ENCODE assay signal across 19 mouse cellular contexts in the genomic region with DNA sequence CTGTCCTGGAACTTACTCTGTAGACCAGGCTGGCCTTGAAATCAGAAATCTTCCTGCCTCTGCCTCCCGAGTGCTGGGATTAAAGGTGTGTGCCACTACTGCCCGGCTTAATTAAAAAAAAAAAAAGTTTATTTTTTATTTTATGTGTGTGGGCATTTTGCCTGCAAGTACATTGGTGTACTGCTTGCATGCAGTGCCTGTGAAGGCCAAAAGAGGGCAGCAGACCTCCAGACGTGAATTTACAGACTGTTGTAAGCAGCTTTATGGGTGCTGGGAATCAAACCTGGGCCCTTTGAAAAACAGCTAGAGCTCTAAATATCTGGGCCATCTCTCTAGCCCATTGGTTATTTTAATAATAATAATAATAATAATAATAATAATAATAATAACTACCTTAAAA. TPM values are rescaled to one million over a fixed set of nuclear protein-coding genes. Genes with fewer than 3 reads are reported as not detected.
DNase-seq lines count a peak whose midpoint lies in the region; ATAC-seq and TF ChIP-seq lines count a peak whose summit lies in the region.
"Had no signal": no experiment of that assay in that cellular context is flagged by ENCODE, and none has a peak within 500 bp of the region (broad histone marks: within the 10 kb centered on the region; RNA-seq: fewer than 3 reads in every experiment).

No protein-coding gene starts in this region.

- H3K27me3 ChIP-seq in liver, embryonic 14.5 days (ENCODE audit: control insufficient read depth, insufficient read depth, low read length), result no peaks in the 10 kb centered on the region
- H3K27me3 ChIP-seq in liver, embryonic 12.5 days (replicated peaks), result no peaks in the 10 kb centered on the region
- H3K27me3 ChIP-seq: hindbrain, embryonic 12.5 days; intestine, embryonic 15.5 days; limb, embryonic 13.5 days; lung, embryonic 15.5 days had no signal

- no peak for DNase-seq in gastrocnemius, adult 2 months
- DNase-seq in gastrocnemius, postnatal 36 days, result no peak
- DNase-seq in liver, embryonic 14.5 days (ENCODE audit: low read depth in 3 of 3, low spot score in 3 of 3), result no peak
- DNase-seq in ES-CJ7 (ENCODE audit: low read depth, low spot score), result peak; percentile 64
- DNase-seq in naive thymus-derived CD4-positive, alpha-beta T cell, adult 2 months (ENCODE audit: low read depth), result peak; percentile 24
- DNase-seq in frontal cortex, postnatal 10 days (ENCODE audit: low spot score in 2 of 2), result no peak
- no peak for DNase-seq in cerebellum, adult 11 months
- DNase-seq: adrenal gland, postnatal 10 days; cerebellum, adult 18-20 months; kidney, postnatal 25 days; midbrain, embryonic 14.5 days had no signal

- no peak for ATAC-seq in liver, embryonic 14.5 days (ENCODE audit: insufficient read depth)
- ATAC-seq in liver, embryonic 12.5 days, result no peak
- ATAC-seq: forebrain, embryonic 14.5 days; intestine, embryonic 15.5 days had no signal

- H3K4me1 ChIP-seq in liver, embryonic 14.5 days (replicated peaks; ENCODE audit: control insufficient read depth in 2 of 2, insufficient read depth in 2 of 2, low read length in 1 of 2), result peaks cover 2 to 6% of the 10 kb centered on the region in 2 experiments; a peak in 2 of 4 replicates
- H3K4me1 ChIP-seq in liver, embryonic 12.5 days, result peaks cover 16% of the 10 kb centered on the region; the same call in 1 of the 2 replicates

- no peak overlapping the region for H3K9ac ChIP-seq in liver, embryonic 14.5 days (replicated peaks)
- no peak overlapping the region for H3K9ac ChIP-seq in liver, embryonic 12.5 days
- H3K9ac ChIP-seq: hindbrain, embryonic 12.5 days; intestine, embryonic 15.5 days; limb, embryonic 13.5 days; lung, embryonic 15.5 days had no signal

- intact Hi-C loops in gastrocnemius, adult 2 months (cut with DNase I), result no loop called here
- intact Hi-C loops in gastrocnemius, postnatal 36 days (cut with DNase I), result no loop called here

- no peak overlapping the region for H3K27ac ChIP-seq in gastrocnemius, adult 2 months
- H3K27ac ChIP-seq in liver, embryonic 14.5 days, result no peak overlapping the region
- no peak overlapping the region for H3K27ac ChIP-seq in liver, embryonic 12.5 days
- H3K27ac ChIP-seq: hindbrain, embryonic 12.5 days; intestine, embryonic 15.5 days; limb, embryonic 13.5 days; lung, embryonic 15.5 days had no signal

- no peak for TF ChIP-seq EP300 in liver, embryonic 14.5 days (IDR thresholded peaks at IDR 0.05; ENCODE audit: low read depth)

- whole genome bisulfite sequencing in liver, embryonic 14.5 days (ENCODE audit: insufficient replicate concordance), result 75% methylated on average over 3 of the region's 3 CpGs
- 67% methylated on average over 3 of the region's 3 CpGs for WGBS in liver, embryonic 12.5 days (ENCODE audit: insufficient replicate concordance)

- no peak overlapping the region for H3K4me2 ChIP-seq in liver, embryonic 14.5 days (ENCODE audit: low read depth)
- H3K4me2 ChIP-seq in liver, embryonic 12.5 days, result no peak overlapping the region
- H3K4me2 ChIP-seq: hindbrain, embryonic 12.5 days; intestine, embryonic 15.5 days; limb, embryonic 13.5 days; lung, embryonic 15.5 days had no signal

- H3K4me3 ChIP-seq in gastrocnemius, adult 2 months, result no peak overlapping the region
- H3K4me3 ChIP-seq in liver, embryonic 14.5 days (ENCODE audit: insufficient read depth in 1 of 2, low read depth in 2 of 2, low read length in 2 of 2), result no peak overlapping the region
- H3K4me3 ChIP-seq in liver, embryonic 12.5 days, result no peak overlapping the region
- H3K4me3 ChIP-seq: erythroblast, embryonic 14.5 days; hindbrain, embryonic 12.5 days; intestine, embryonic 15.5 days; limb, embryonic 13.5 days; lung, embryonic 15.5 days; myocyte had no signal

- TF ChIP-seq CTCF in gastrocnemius, adult 2 months (IDR thresholded peaks at IDR 0.05), result peak; percentile 23; the same call in 1 of the 2 replicates
- peak; percentile 33 for TF ChIP-seq CTCF in liver, embryonic 14.5 days (IDR thresholded peaks at IDR 0.05; ENCODE audit: low read depth)

- H3K36me3 ChIP-seq in liver, embryonic 14.5 days (replicated peaks; ENCODE audit: control insufficient read depth, insufficient read depth, low read depth), result no peaks in the 10 kb centered on the region
- H3K36me3 ChIP-seq in liver, embryonic 12.5 days, result no peaks in the 10 kb centered on the region
- H3K36me3 ChIP-seq: hindbrain, embryonic 12.5 days; intestine, embryonic 15.5 days; limb, embryonic 13.5 days; lung, embryonic 15.5 days had no signal

- H3K9me3 ChIP-seq in liver, embryonic 14.5 days (ENCODE audit: control insufficient read depth, low read length), result peaks cover 3% of the 10 kb centered on the region
- peaks cover 7% of the 10 kb centered on the region for H3K9me3 ChIP-seq in liver, embryonic 12.5 days (replicated peaks)
- H3K9me3 ChIP-seq: hindbrain, embryonic 12.5 days; intestine, embryonic 15.5 days; lung, embryonic 15.5 days had no signal

RNA-seq across cellular contexts. Expression of gene Wdr89, which starts 29.4 kb away (rescaled TPM):
- 1 to 10 TPM; 1.9 to 2.8 TPM for total RNA-seq in gastrocnemius, adult 2 months (2021)
- 1 to 10 TPM; 1.6 to 2.0 TPM for total RNA-seq in gastrocnemius, postnatal 36 days (2021)
- polyA plus RNA-seq in liver, embryonic 14.5 days (2012; rRNA removed), result 3.3 and 5.5 TPM in 2 replicates
- 5.3 and 5.5 TPM in 2 replicates for polyA plus RNA-seq in liver, embryonic 14.5 days (2014; fragmentation: Nextera tagmentation; extraction: Ambion mirVana)
- polyA plus RNA-seq in liver, embryonic 12.5 days (2016; fragmentation: Nextera tagmentation; extraction: Ambion mirVana), result 9.8 and 10.7 TPM in 2 replicates

RNA-seq across cellular contexts. Expression of gene Sgpp1, which starts 36.8 kb away (rescaled TPM):
- total RNA-seq in gastrocnemius, adult 2 months (2021), result 10 to 100 TPM; 15.9 to 16.5 TPM
- total RNA-seq in gastrocnemius, postnatal 36 days (2021), result 10 to 100 TPM; 11.4 to 12.0 TPM
- 9.1 and 9.2 TPM in 2 replicates for polyA plus RNA-seq in liver, embryonic 14.5 days (2012; rRNA removed)
- 17.7 and 19.1 TPM in 2 replicates for polyA plus RNA-seq in liver, embryonic 14.5 days (2014; fragmentation: Nextera tagmentation; extraction: Ambion mirVana)
- polyA plus RNA-seq in liver, embryonic 12.5 days (2016; fragmentation: Nextera tagmentation; extraction: Ambion mirVana), result 22.3 and 22.7 TPM in 2 replicates

Comparison
In these comparisons a context has a peak if more than half of its experiments do, and no peak if none do; other contexts are left out.
1. DNase-seq: peak in ES-CJ7 (single experiment) and naive thymus-derived CD4-positive, alpha-beta T cell, adult 2 months (single experiment); none in gastrocnemius, adult 2 months (single experiment), gastrocnemius, postnatal 36 days (0 of 2), liver, embryonic 14.5 days (0 of 3), frontal cortex, postnatal 10 days (0 of 2) and cerebellum, adult 11 months (single experiment).